Mouse (Mus musculus): ENCODE measurements around the gene Cdk13.

Gene Cdk13

GRCm38 (mm10) chr13:17762405-17762804, 42.5 kb downstream of the Cdk13 start:
- no peak for DNase-seq (ENCODE audit: low spot score in 2 of 2)

- DNase-seq (ENCODE audit: low spot score in 2 of 2): peak in 1 of 2 experiments; percentile 8
Measured at GRCm38 (mm10) chr13:17754997-17755396, 49.9 kb downstream of the Cdk13 start.

- DNase-seq (ENCODE audit: low spot score in 2 of 2): no peak
Measured at GRCm38 (mm10) chr13:17728798-17729197, 76.1 kb downstream of the Cdk13 start.

- DNase-seq (ENCODE audit: low spot score in 2 of 2): no peak
Measured at GRCm38 (mm10) chr13:17727922-17728321, 77.0 kb downstream of the Cdk13 start.

- DNase-seq (ENCODE audit: low spot score in 2 of 2): no peak
Measured at GRCm38 (mm10) chr13:17717357-17717756, 87.5 kb downstream of the Cdk13 start.

GRCm38 (mm10) chr13:17708784-17709311, 96.0 kb downstream of the Cdk13 start:
- DNase-seq (ENCODE audit: low spot score in 2 of 2): no peak

GRCm38 (mm10) chr13:17705188-17705826, 99.6 kb downstream of the Cdk13 start:
- no peak for DNase-seq (ENCODE audit: low spot score in 2 of 2)

- DNase-seq (ENCODE audit: low spot score in 2 of 2): no peak
Measured at GRCm38 (mm10) chr13:17702311-17702710, 102.6 kb downstream of the Cdk13 start.

GRCm38 (mm10) chr13:17701322-17701721, 103.6 kb downstream of the Cdk13 start:
- DNase-seq (ENCODE audit: low spot score in 2 of 2): no peak

GRCm38 (mm10) chr13:17700090-17700715, 104.7 kb downstream of the Cdk13 start:
- DNase-seq (ENCODE audit: low spot score in 2 of 2): no peak

- DNase-seq (ENCODE audit: low spot score in 2 of 2): no peak
Measured at GRCm38 (mm10) chr13:17695898-17696580, 108.9 kb downstream of the Cdk13 start.

GRCm38 (mm10) chr13:17694911-17695699, 109.8 kb downstream of the Cdk13 start, which contains the start of the genes Mplkip and Sugct:
Gene Mplkip (plus strand): TSS chr13:17695192.
Gene Sugct (minus strand): TSS chr13:17695553.
- DNase-seq (ENCODE audit: low spot score in 2 of 2): peak; percentile 100

- DNase-seq (ENCODE audit: low spot score in 2 of 2): no peak
Measured at GRCm38 (mm10) chr13:17694414-17694813, 110.5 kb downstream of the Cdk13 start.

- DNase-seq (ENCODE audit: low spot score in 2 of 2): no peak
Measured at GRCm38 (mm10) chr13:17693816-17694215, 111.1 kb downstream of the Cdk13 start.

- no peak for DNase-seq (ENCODE audit: low spot score in 2 of 2)
Measured at GRCm38 (mm10) chr13:17691436-17691835, 113.5 kb downstream of the Cdk13 start.

GRCm38 (mm10) chr13:17690686-17691085, 114.2 kb downstream of the Cdk13 start:
- DNase-seq (ENCODE audit: low spot score in 2 of 2): no peak

GRCm38 (mm10) chr13:17689461-17689860, 115.4 kb downstream of the Cdk13 start:
- no peak for DNase-seq (ENCODE audit: low spot score in 2 of 2)

- no peak for DNase-seq (ENCODE audit: low spot score in 2 of 2)
Measured at GRCm38 (mm10) chr13:17671122-17671521, 133.8 kb downstream of the Cdk13 start.

- no peak for DNase-seq (ENCODE audit: low spot score in 2 of 2)
Measured at GRCm38 (mm10) chr13:17667380-17667779, 137.5 kb downstream of the Cdk13 start.
